Mouse (Mus musculus) heart, adult 9 months (tissue): ENCODE data around the gene Hmcn2.
A peak's percentile ranks its signal among the peaks of the same experiment; 100 is the strongest.

Experiments used
- DNase-seq, 2 experiments: peaks; one replicate each; pipeline ENCODE4 v3.0.0; 2022; ENCODE audit warnings: low spot score in 2 of 2

The Hmcn2 gene

DNA sequence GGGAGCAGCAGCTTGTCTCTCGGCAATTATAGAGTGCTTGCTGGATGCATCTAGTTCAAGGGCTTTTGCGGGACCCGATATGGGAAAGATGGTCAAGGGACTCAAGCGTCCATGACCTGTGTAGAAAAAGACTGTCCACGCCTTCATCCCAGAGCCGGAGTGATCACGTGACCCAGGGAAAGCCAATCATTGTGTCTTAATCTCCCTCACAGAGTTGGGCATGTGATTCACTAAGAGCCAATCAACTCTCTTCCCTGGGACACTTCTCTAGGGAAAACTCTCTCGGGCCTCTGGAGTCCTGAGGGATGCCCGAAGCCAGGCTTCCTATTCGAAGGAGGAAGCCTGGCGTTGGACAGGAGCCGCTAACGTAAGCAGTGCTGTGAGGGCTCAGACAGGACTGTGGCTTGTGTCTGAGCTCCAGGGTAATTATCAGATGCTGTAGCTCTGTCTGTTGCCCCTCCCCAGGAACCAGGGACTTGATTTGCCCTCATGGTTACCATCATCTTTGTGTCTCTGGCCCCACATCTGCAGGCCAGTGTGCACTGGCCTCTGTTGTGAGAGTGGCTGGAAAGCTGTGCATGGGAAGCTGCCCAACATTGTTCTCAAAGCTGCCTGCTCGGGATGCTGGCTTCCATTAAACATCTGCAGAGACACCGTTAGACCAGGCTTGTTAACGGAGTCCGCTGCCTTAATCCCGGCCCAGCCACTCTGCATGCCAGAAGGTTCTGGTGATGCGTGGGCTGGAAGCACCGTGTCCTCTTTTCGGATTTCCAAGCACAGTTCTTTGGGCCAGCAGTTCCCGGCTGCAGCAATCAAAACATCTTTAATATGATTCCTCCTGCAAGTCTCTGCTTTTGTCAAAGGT lies 9.2 kb upstream of the Hmcn2 start:
- peak; percentile 42 to 52 for DNase-seq

DNA sequence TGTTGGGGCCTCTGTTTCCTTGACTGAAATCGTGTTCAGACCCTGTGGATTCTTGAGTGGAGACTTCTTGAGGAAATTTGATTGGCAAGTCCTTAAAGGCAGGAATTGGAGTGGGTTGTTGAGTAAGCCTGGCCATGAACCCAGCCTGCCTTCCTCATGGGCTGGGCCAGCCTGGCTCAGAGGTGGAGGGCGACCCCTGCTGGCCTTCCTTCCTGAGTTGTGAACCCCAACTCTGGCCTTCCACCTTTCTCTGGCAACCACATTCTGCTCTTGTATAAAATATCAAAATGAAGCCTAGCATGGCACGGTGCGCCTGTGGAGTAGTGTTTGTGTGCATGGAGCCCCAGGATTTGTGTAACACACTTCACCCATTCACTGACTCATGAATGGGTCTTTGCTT lies 8.5 kb upstream of the Hmcn2 start:
- DNase-seq = peak; percentile 14 to 34

DNA sequence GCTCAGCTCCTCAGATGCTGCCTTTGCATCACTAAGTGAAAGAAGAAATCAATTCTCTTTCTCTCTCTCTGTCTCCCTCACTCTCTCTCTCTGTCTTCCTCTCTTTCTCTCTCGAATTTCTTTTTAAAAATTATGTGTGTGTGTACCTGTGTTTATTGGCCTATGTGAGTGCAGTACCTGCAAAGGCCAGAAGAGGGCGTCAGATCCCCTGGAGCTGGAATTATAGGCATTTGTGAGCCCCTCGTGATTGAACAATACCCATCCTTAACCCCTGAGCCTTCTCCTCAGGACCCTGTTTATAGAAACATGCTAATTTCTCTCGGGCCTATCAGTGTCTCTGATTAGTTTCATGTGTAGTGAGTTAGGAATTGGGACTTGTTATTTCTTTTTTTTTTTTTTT lies 6.0 kb upstream of the Hmcn2 start:
- DNase-seq = no peak

DNA sequence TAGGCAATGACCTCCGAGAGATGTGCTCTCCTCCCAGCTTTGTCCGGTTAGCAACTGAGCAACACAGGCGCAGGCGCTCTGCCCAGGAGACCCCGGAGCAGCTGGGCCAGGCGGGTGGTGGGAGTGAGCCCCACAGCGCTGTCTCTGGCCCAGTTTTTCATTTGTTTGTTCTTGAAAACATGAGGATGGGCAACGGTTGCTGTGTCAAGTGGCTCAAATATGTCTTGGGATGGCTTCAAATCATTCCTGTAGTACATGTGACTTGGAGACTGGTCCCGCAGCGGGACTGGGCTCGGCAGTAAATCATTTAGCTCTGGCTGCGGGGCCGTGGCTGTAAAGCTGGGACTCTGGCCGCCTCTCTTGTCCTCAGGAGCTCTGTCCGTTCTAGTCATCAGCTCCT lies 4.7 kb upstream of the Hmcn2 start:
- DNase-seq = peak in 1 of 2 experiments; percentile 21

DNA sequence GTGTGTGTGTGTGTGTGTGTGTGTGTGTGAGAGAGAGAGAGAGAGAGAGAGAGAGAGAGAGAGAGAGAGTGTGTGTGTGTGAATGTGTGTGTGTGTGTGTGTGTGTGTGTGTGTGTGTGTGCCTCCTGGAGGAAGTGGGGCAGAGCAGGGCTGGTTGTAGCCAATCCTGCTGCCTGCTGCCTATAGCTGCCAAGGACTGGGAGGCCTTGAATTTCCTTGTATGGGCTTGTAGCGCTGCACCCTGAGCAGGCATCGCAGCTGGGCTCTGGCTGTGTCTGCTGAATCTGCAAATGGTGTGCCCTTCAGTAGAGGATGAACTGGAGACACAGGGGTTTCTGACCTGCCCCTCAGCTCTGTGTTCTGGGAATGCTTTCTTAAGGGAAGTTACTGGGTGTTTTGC lies 3.9 kb downstream of the Hmcn2 start:
- DNase-seq = no peak

DNA sequence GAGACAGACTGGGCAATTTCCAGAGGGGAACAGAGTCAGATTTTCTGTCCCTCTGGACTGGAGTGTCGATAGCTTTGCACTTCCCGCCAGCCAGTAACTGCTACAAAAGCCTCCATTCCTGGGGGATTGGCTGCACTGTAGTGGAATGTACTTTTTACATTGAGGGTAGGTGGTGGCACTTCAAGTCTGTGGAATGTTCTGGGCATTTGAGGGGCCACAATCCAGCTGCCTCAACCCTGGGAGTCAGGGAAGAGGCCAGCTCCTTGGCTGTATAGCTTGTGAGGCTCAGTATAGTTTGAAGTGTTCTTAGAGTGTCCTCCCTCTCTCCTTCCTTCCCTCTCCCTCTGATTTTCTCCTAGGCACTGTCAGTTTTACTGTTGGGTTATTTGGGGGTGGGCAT lies 5.0 kb downstream of the Hmcn2 start:
- no peak for DNase-seq

DNA sequence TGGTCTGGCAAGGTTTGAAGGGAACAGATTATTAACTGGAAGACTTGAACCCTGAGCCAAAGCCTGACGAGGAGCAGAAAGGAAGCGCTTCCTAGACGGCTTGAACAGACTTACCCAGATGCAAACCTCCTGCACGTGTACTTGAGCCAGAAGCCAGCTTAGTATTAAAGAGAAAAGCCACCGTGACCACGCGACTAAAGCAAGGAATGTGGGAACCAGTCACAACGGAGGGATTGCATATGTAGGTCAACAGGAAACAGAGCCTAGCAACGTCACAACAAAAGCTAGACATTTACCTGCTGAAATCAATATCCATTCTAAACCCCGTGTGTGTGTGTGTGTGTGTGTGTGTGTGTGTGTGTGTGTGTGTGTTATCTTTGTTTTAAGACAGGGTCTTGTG lies 13.0 kb downstream of the Hmcn2 start:
- no peak for DNase-seq

DNA sequence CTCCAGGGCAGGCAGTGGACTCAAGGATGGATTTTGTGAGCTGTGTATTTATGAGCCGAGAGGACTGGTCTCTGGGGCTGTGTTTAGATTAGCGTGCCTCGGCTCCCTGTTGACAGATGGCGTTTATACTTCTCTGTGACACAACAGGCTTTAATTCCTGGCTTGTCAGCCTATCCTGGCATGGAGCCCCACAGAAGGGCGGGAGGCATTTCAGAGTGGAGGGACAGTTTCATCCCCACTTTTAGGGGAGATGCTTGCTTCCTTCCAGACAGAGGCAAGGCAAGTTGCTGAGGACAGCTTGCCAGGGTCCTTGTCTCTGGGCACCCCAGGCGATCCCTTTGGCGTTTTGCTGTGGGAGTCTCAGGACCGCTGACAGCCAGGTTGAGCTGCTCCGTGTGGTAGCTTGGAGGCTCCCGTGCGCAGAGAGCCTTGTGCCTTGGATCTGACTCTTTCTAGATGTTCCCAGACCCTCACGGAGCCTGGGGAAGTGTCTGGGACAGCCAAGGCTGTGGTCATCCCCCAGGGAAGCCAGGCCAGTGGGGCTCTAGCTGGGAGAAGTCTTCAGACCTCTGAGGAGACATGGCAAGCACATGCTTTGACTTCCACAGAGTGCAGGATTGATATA lies 23.6 kb downstream of the Hmcn2 start:
- DNase-seq = peak; percentile 48 to 61

DNA sequence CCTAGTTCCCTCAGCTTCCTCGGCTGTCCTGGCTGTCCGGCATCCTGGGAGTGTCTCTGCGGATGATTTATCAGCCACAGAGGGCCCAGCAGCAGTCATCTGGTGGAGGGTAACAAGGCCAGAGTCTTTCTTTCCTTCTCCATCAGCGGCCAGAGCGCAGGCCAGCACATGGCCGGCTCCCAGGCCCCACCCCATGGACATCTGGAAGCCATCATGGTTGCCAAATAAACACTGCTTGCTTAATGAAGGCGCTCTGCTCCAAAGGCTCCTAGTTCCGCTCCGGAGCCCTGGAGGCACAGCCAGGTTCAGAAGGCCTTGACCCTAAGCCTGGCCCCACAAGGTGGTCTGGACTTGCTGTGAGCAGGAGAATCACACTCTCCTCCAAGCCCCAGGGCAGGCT lies 25.6 kb downstream of the Hmcn2 start:
- DNase-seq = peak; percentile 79 to 87

DNA sequence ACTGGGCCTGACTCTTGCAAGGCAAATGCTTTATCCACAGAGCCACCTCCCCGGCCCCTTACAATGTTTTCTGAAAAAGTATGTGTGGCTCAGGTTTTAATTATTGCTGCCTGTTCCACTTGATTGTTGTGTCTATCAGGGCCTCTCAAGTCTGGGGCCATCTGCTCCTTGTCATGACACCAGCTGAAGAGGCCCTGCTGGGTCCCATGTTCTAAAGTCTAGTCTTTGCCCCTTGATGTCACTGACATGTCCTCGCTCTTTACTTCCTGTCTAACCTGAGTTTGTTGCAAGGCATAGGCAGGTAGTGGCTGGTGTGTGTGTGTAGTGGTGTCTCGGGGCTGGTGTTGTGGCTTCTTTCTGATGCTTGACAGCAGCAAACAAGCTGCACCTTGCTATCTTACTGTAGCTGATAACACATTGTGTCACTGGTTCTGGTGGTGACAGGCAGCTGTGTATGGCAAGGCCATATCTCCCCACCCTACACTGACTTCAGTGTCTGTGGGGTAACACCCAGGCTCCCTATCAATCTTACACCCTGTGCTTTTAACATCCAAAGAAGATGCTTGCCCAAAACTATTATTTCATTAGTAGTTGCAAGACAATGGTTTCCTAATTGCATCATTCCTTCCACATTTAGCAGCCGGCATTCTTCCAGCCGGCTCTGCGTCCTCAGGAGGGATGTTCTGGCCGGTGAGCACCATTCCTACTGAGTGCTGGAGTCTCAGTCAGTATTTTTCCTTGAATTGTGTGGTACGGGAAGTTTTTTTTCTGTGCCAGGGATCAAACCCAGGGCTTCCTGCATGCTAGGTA lies 27.7 kb downstream of the Hmcn2 start:
- peak; percentile 48 to 56 for DNase-seq

DNA sequence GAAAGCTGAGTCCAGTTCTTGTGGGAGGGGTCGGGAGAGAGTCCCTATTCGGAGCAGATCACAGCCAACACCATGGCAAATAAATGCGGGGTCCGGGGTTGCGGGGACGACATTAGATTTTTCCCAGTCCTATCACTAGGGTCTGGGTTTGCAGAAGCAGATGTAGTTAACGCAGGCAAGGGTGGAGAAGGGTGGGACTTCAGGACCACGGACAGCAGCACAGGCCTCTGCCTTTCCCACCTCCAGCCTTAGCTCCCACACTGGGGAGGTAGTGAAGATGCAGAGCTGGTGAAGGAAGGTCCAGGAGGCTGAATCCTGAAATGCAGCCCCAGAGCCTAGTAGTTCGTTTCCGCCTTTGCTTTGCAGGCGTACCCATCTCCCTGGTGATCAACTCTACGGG lies 31.9 kb downstream of the Hmcn2 start:
- no peak for DNase-seq

DNA sequence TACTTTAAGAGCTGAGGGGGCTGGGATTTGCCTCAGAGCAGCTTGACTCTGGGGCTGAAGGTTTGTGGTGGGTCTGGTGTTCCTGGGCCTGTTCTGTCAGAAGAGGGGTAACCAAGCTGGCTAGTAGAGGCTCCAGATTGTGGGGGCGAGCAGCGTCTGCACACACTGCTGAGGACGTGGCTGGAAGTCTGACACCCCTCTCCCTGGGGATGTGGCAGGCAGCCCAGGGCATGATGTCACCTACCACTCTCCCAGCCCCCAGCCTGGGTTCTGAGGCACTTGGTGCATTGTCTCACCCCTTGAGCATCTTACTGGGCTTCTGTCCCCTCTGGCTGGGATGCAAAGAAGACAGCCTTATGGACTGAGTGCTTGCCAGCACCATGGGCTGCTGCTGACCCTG lies 34.2 kb downstream of the Hmcn2 start:
- peak; percentile 46 to 55 for DNase-seq

DNA sequence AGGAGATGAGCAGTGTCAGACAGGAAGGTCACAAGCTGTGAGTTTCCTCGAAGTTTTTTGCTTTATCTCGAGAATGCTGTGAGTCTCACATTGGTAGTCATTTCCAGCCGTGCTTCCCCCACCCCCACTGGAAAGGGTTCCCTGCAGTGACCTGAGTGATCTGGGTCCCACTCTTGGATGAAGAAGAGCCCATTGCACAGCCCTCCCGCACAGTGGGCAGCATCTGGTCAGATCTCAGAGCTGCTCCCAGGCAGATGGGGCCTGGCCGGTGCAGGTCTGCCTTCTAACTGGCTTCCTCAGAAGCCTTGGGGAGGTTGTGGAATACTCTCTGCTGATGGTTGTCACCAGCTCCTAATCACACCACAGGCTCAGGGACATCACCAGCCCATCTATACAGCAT lies 34.6 kb downstream of the Hmcn2 start:
- DNase-seq = no peak

DNA sequence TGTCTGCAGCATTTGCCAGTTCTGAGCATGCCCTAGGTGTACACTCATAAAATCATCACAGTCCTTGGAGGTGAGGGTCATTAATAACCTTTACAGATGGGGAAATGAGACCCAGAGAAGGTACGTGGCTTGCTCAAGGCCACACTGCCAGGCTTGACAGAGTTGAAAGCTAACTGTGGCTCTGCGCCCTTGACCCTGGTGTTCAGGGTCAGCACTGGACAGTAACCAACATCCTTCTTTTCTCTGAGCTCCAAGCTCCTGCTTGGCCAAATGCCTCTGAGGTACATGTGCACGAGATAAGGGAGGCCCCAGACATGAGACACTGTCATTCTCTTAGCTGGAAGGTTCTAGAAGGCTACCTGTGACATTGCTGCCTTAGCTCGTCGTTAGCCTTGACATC lies 42.6 kb downstream of the Hmcn2 start:
- DNase-seq = no peak

DNA sequence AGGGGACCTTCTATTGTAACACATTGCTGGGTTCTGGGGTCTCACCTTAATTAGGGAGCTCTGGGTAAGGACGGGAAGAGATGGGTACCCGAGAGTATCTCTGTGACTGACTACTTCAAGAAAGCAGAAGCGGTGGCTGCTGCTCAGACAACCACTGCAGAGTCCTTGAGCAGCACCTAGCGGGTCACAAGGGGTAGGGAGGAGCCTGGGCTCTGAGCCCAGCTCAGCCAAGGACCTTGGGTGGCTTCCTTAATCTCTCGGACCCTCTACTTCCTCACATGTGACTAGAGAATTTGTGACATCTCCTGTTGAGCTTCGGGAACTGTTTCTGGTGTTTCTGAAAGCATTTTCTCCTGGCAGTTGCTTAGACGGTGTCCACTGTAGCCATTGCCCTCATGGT lies 45.1 kb downstream of the Hmcn2 start:
- no peak for DNase-seq

DNA sequence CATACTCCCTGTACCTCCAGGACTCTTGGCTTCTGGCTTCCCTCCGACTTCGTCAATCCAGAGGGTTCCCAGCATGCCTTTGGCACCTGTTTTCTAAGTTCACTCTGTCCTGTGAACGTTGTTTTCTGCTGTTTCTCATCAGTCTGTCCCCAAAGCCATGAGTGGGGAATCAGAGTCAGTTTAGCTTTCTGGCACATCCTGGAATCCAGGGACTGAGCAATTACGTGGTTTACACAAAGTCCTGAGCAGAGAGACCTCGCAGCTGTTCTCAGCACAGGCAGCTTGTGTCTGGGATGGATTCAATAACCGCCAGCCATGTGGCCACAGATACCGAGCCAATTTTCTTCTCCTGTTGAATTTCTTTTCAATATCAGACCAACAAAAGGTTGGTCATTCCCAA lies 53.0 kb downstream of the Hmcn2 start:
- peak; percentile 46 to 59 for DNase-seq

DNA sequence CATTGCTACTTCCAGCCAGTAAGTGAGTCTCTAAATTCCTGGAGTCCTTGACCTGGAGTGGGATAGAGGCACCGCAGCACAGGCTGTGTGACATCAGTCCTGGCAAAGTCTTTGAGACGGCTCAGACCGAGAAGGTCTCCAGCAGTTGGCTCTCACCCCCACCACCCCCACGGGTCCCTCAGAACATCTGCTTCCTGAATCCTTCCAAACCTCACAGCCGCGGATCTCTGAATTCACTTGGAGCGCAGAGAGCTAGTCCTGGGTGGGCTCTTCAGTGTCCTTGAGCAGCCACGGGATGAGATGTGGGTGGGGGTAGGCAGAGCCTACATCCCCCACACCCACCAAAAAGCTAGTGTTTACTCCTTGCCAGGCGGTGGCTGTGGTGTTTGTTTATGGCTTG lies 57.2 kb downstream of the Hmcn2 start:
- peak; percentile 69 to 76 for DNase-seq

DNA sequence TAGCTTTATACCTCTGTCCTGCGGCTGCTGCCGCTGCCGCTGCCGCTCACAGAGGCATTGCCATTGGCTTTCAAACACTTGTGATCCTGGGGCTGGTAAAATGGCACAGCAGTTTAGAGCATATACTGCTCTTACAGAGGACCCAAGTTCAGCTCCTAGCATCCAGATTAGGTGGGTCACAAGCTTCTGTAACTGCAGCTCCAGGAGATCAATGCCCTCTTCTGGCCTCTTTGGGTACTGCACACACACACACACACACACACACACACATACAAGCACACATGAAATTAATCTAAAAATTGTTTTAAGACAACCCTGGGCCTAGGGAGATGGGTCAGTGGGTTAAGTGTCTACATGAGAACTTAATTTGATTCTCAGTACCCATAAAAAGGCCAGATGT lies 58.0 kb downstream of the Hmcn2 start:
- no peak for DNase-seq

DNA sequence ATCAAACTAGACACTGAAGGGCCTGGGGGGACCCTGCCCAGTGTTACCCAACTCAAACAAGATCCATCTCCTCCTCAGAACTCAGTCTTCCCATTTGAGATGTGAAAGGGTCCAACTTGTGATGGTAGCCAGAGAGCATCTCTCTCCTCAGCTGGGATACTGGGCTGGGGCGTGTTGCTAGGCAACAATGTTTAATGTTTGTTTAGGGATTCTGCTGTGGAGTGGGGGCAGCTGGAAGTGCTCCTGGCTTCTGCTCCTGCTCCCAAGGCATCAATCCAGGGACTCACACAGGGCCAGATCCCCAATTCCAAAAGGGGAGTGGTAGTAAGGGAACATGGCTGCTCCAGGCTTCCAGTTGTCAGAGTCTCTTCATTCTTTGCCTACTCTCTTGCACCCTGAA lies 60.2 kb downstream of the Hmcn2 start:
- peak; percentile 57 to 59 for DNase-seq

DNA sequence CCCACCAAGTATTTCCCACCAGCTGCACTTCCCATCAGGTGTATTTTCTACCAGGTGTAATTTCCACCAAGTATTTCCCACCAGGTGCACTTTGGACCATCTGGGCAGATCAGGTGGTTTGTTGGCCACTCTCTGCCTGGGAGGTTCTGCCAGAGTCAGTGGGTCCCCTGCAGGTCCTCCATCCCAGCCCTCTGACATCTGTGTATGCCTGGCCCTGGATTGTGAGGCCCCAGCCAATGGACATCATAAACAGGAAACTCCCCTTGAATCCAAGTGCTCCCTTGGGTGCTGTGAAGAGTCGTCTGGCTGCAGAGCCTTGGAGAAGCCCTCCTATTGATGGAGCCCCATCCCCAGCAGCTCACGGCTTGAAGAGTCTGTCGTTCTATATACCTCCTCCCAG lies 61.8 kb downstream of the Hmcn2 start:
- DNase-seq = peak in 1 of 2 experiments; percentile 25

DNA sequence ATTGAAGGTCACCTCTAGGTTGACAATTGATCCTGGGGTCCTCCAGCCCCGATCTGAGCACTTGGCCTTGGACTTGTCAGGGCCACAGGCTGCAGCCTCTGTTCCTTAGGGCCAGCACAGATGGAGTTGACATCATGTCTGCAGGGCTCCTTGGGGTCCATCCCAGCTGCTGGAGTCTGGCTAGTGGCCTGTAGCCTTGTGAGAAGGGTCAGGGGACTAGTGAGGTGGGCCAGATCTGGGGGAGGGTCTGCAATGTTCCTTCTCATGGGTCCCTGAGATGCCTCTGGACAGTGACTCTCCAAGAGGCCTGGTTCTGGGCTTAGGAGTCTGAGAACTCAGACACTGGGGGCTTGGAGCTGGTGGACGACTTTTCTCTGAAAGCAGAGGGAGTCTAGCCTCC lies 63.3 kb downstream of the Hmcn2 start:
- peak; percentile 31 to 39 for DNase-seq

DNA sequence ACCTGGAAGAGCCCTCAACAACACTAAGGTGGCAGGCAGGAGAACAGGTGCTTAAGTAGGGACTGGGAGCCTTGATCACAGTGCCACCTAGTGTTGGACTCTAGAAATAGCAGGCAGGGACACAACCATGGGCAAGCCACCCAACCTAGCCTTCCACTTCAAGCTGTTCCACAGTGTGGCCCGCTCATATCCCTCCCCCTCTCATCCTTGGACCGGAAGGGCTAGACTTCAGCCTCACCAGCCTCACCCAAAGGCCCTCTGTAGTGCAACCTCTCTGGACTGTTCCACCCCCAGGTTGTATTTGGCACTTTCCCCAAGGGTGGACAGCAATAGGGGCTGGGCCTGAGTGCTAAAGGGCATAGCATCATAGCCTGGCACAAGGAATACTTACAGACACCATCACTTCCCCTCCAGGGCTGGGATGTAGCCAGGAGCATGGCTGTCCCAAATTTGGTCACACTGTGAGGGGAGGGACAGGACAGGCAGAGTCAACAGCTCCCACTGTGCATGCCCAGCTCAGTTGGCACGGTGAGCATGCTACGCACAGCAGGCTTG lies 67.2 kb downstream of the Hmcn2 start:
- DNase-seq = peak in 1 of 2 experiments; percentile 19
